Mouse (Mus musculus) heart, embryonic 11.5 days (tissue): ENCODE data around the gene Nsun6. TPM values are rescaled to one million over a fixed set of nuclear protein-coding genes. Genes with fewer than 3 reads are reported as not detected.

Experiments
- ATAC-seq: fragments of 200-750 bp; cut with Nextera tagmentation; replicated peaks from 2 replicates; pipeline ENCODE4 v1.8.0; 2017; ENCODE audit warnings: moderate library complexity; ENCODE audit not compliant: insufficient number of reproducible peaks, low FRiP score, low TSS enrichment
- H3K27ac ChIP-seq: fragments of 300-500 bp; sonication (generic); 2 replicates; pipeline ENCODE4 v1.5.1; 2014; ENCODE audit warnings: mild to moderate bottlenecking, low read depth, low read length
- H3K27me3 ChIP-seq: fragments of 300-500 bp; sonication (generic); 2 replicates; pipeline ENCODE4 v1.6.1; 2014; ENCODE audit warnings: mild to moderate bottlenecking, low read length, mixed read lengths; ENCODE audit not compliant: control insufficient read depth, insufficient read depth
- H3K36me3 ChIP-seq: fragments of 300-500 bp; sonication (generic); 2 replicates; pipeline ENCODE4 v1.6.1; 2014; ENCODE audit warnings: mild to moderate bottlenecking, low read length, moderate library complexity, mixed read lengths; ENCODE audit not compliant: control insufficient read depth, insufficient read depth
- H3K4me1 ChIP-seq: fragments of 300-500 bp; sonication (generic); 2 replicates; pipeline ENCODE4 v1.6.1; 2014; ENCODE audit warnings: low read length; ENCODE audit not compliant: control insufficient read depth, insufficient read depth
- H3K4me2 ChIP-seq: fragments of 300-500 bp; sonication (generic); 2 replicates; pipeline ENCODE4 v1.6.1; 2014; ENCODE audit warnings: mild to moderate bottlenecking, moderate library complexity
- H3K4me3 ChIP-seq: fragments of 300-500 bp; sonication (generic); 2 replicates; pipeline ENCODE4 v1.5.1; 2014; ENCODE audit warnings: low read depth, low read length
- H3K9ac ChIP-seq: fragments of 300-500 bp; sonication (generic); 2 replicates; pipeline ENCODE4 v1.6.1; 2014; ENCODE audit warnings: mild to moderate bottlenecking, low read depth, low read length, moderate library complexity
- H3K9me3 ChIP-seq: fragments of 300-500 bp; sonication (generic); replicated peaks from 2 replicates; pipeline ENCODE4 v1.6.1; 2016; ENCODE audit warnings: low read length; ENCODE audit not compliant: control insufficient read depth
- WGBS: fragments of 180-500 bp; shearing (Covaris S2); extraction: QIAGEN DNeasy Blood & Tissue Kit; methylation state at CpG from one replicate; pipeline ENCODE4 v1.1.7; 2014; ENCODE audit not compliant: insufficient replicate concordance; 5-methylcytosine and 5-hydroxymethylcytosine counted together
- polyA plus RNA-seq: library from polyadenylated mRNA; unstranded; fragments of >200 nt; fragmentation: Nextera tagmentation; extraction: Ambion mirVana; gene quantifications from 2 replicates; pipeline ENCODE4 v1.2.1, GENCODE M21; 2014

Nsun6 gene
- polyA plus RNA-seq, 1 experiment from 2014 or later = 6.6 TPM

DNA sequence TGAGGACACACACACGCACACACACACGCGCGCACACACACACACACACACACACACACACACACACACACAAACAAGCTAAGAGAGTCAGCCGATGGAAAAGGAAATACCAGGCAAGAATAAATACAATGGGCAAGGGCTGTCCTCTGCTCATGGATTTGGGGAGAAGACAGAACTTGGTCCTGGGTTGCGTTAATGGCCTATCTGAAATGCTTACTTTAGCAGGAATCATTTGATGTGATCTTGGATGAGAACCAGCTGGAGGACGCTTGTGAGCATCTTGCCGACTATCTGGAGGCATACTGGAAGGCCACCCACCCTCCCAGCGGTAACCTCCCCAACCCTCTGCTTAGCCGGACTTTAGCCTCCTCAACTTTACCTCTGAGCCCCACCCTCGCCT is 70.8 kb downstream of the Nsun6 start:
- no peak for ATAC-seq
- WGBS = 78% methylated on average over 11 of the region's 11 CpGs
- Histone ChIP-seq H3K4me2 (no peak overlapping the region), H3K27ac (no peak overlapping the region), H3K4me1 (no peaks in the 10 kb centered on the region), H3K36me3 (peaks cover 3% of the 10 kb centered on the region; the same call in 1 of the 2 replicates), H3K27me3 (no peaks in the 10 kb centered on the region), H3K9ac (no peak overlapping the region), H3K9me3 (no peaks in the 10 kb centered on the region), H3K4me3 (no peak overlapping the region)

DNA sequence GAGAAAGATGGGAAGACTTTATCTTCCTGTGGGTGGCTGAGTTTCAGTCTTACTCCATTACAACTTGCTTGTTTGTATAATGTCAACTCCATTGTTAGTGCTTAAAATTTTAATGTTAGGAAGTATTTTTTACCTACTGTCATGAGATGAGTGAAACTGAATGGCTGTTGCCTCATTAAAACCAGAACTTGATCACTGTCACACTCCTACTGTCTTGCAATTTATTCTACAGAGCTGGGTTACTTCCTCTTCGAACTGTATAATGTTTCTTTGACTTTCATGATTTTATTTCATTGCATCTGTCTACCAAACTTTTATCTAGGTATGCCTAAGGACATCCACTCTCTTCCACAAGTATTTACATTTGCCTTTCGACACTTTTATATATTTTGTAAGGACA is 93.4 kb downstream of the Nsun6 start:
- H3K9ac ChIP-seq = no peak overlapping the region
- WGBS = 86% methylated on average over 2 of the region's 2 CpGs

DNA sequence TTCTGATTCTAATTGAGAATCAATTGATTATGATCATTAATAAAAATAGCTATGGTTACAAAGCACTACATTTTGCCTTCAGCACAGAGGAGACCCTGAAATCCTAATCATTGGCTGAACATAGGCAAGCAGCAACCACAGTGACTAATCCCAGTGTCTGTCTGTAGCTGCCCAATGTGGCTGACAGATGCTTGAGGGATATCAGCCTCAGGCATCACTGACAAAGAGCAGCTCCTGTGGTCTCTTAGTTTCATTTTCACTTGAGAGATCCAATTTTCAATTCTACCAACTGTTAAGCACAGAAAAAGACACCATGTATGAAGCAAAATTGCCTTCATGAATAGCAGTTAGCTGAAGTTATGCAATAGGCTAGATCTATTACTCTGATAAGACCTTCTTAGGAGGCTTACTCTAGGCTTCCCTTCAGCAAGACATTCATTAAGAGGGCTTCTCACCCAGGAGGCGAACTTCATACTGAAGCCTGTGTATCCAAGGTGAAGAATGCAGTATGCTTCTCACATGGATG is 93.8 kb downstream of the Nsun6 start:
- H3K9ac ChIP-seq = no peak overlapping the region
- 75% methylated on average over 1 of the region's 1 CpGs for WGBS
- no peaks in the 10 kb centered on the region for H3K36me3 ChIP-seq
- no peak for ATAC-seq
- no peak overlapping the region for H3K4me2 ChIP-seq
- H3K9me3 ChIP-seq = no peaks in the 10 kb centered on the region
- no peaks in the 10 kb centered on the region for H3K4me1 ChIP-seq
- H3K27ac ChIP-seq = no peak overlapping the region
- no peak overlapping the region for H3K4me3 ChIP-seq
- no peaks in the 10 kb centered on the region for H3K27me3 ChIP-seq

More for the DNA sequence above, 93.4 kb downstream of the Nsun6 start:
- Histone ChIP-seq H3K27ac (no peak overlapping the region), H3K27me3 (no peaks in the 10 kb centered on the region), H3K4me1 (no peaks in the 10 kb centered on the region), H3K4me2 (no peak overlapping the region), H3K36me3 (no peaks in the 10 kb centered on the region), H3K9me3 (no peaks in the 10 kb centered on the region), H3K4me3 (no peak overlapping the region)
- ATAC-seq = no peak

DNA sequence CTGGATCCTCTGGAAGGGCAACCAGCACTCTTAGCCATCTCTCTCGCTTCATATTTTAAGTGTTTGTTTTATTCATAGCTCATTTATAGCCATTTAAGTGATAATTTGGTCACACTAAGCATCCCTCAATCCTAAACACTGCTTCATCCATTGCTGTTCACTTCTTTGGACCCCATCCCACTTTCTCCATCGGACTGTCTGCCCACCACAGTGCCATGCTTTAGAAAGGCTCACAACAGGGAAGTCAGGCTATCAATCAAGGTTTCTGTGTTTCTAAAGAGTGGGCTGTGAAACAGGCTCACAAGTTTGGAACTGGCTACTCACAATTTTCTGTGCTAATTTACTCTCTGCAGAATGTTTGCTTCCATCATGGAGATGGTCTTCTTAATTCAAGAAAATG is 101.8 kb downstream of the Nsun6 start:
- no peaks in the 10 kb centered on the region for H3K36me3 ChIP-seq
- no peak overlapping the region for H3K27ac ChIP-seq
- no peak overlapping the region for H3K9ac ChIP-seq
- ATAC-seq = no peak
- H3K27me3 ChIP-seq = no peaks in the 10 kb centered on the region
- no peaks in the 10 kb centered on the region for H3K9me3 ChIP-seq
- no peak overlapping the region for H3K4me2 ChIP-seq
- H3K4me1 ChIP-seq = no peaks in the 10 kb centered on the region
- WGBS = 91% methylated on average over 2 of the region's 2 CpGs
- no peak overlapping the region for H3K4me3 ChIP-seq

Other genes starting within 250 kb of the Nsun6 start
- 28.1 and 29.3 TPM in 2 replicates for gene Arl5b, start 5.7 kb downstream of the Nsun6 start, polyA plus RNA-seq